Mouse (Mus musculus) limb, embryonic 14.5 days (tissue): ENCODE data around the gene Tfb1m. TPM values are rescaled to one million over a fixed set of nuclear protein-coding genes. Genes with fewer than 3 reads are reported as not detected.

Experiments
- ATAC-seq: fragments of 200-750 bp; cut with Nextera tagmentation; 2 replicates; pipeline ENCODE4 v1.8.0; 2017; ENCODE audit warnings: low read depth, moderate number of reproducible peaks, moderate TSS enrichment; ENCODE audit not compliant: low FRiP score
- DNase-seq: peaks from one replicate; pipeline ENCODE4 v3.0.0-alpha.2; 2015; ENCODE audit warnings: low spot score
- H3K27ac ChIP-seq: fragments of 300-500 bp; sonication (generic); replicated peaks from 2 replicates; pipeline ENCODE4 v1.5.1; 2014; ENCODE audit warnings: low read depth, mild to moderate bottlenecking, low read length, moderate library complexity, mixed read lengths
- H3K27me3 ChIP-seq: fragments of 300-500 bp; sonication (generic); 2 replicates; pipeline ENCODE4 v1.6.1; 2014; ENCODE audit warnings: low read length, mixed read lengths; ENCODE audit not compliant: control insufficient read depth, insufficient read depth
- H3K36me3 ChIP-seq: fragments of 300-500 bp; sonication (generic); 2 replicates; pipeline ENCODE4 v1.6.1; 2014; ENCODE audit warnings: mild to moderate bottlenecking, low read length, moderate library complexity, mixed read lengths; ENCODE audit not compliant: control insufficient read depth, insufficient read depth
- H3K4me1 ChIP-seq: fragments of 300-500 bp; sonication (generic); 2 replicates; pipeline ENCODE4 v1.6.1; 2014; ENCODE audit warnings: antibody characterized with exemption, low read length, mixed read lengths; ENCODE audit not compliant: control insufficient read depth, insufficient read depth
- H3K4me2 ChIP-seq: fragments of 300-500 bp; sonication (generic); replicated peaks from 2 replicates; pipeline ENCODE4 v1.6.1; 2014; ENCODE audit warnings: low read depth, mild to moderate bottlenecking, low read length, moderate library complexity; ENCODE audit not compliant: severe bottlenecking
- H3K4me3 ChIP-seq: fragments of 300-500 bp; sonication (generic); replicated peaks from 2 replicates; pipeline ENCODE4 v1.5.1; 2014; ENCODE audit warnings: low read length
- H3K9ac ChIP-seq: fragments of 300-500 bp; sonication (generic); 2 replicates; pipeline ENCODE4 v1.6.1; 2014; ENCODE audit warnings: mild to moderate bottlenecking, low read depth, low read length, moderate library complexity; ENCODE audit not compliant: severe bottlenecking
- H3K9me3 ChIP-seq: fragments of 300-500 bp; sonication (generic); 2 replicates; pipeline ENCODE4 v1.6.1; 2016; ENCODE audit warnings: low read length; ENCODE audit not compliant: control insufficient read depth
- POLR2A ChIP-seq: fragments of 200-500 bp; IDR thresholded peaks from 2 replicates; pipeline ENCODE4 v1.8.0; 2012; ENCODE audit warnings: inconsistent platforms, mild to moderate bottlenecking, moderate library complexity, borderline replicate concordance; ENCODE audit not compliant: insufficient read depth, insufficient read length; ENCODE audit errors: extremely low read depth
- WGBS: fragments of 180-500 bp; shearing (Covaris S2); extraction: QIAGEN DNeasy Blood & Tissue Kit; methylation state at CpG from one replicate; pipeline ENCODE4 v1.1.7; 2014; 5-methylcytosine and 5-hydroxymethylcytosine counted together
- polyA plus RNA-seq, 2 experiments: library from polyadenylated mRNA; depleted of rRNA in 1 of 2; stranded (reverse) in 1 of 2; unstranded in 1 of 2; fragments of >200 nt; fragmentation: Nextera tagmentation in 1 of 2; extraction: Ambion mirVana in 1 of 2; gene quantifications; 2 replicates each; pipeline versions ENCODE4 v1.2.1 to v1.2.3; 2012 to 2014

Tfb1m gene
- polyA plus RNA-seq, 2 experiments, result 16.3 to 17.2 TPM

GRCm38 (mm10) chr17:3530549-3530948 is 27.0 kb downstream of the Tfb1m start:
- WGBS, result 66% methylated on average over 7 of the region's 7 CpGs
- DNase-seq, result no peak

DNA sequence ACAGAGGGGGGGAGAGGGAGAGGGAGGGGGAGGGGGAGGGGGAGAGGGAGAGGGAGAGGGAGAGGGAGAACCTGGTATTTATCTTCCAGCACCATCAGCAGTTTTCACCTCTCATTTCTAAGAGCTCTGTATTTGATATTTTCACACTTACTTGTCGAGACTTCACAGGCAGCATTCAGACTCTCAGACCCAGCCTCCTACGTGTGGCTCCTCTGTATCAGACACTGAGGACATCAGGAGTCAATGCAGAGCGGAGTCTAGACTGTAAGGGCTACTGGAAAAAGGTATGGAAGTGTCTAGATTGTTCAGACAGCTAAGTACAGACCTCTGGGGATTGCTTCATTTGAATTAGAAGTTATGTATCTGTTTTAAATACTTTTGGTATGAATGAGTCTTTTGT is 28.1 kb downstream of the Tfb1m start:
- no peak overlapping the region for H3K27ac ChIP-seq
- no peaks in the 10 kb centered on the region for H3K27me3 ChIP-seq
- peaks cover 5% of the 10 kb centered on the region; the same call in 1 of the 2 replicates for H3K4me1 ChIP-seq
- TF ChIP-seq POLR2A, result no peak
- H3K4me2 ChIP-seq, result no peak overlapping the region
- WGBS, result 51% methylated on average over 3 of the region's 3 CpGs
- H3K9me3 ChIP-seq, result no peaks in the 10 kb centered on the region
- DNase-seq, result no peak
- no peak overlapping the region for H3K4me3 ChIP-seq
- H3K36me3 ChIP-seq, result peaks cover 12% of the 10 kb centered on the region
- no peak for ATAC-seq
- no peak overlapping the region for H3K9ac ChIP-seq

More at GRCm38 (mm10) chr17:3530549-3530948, 27.0 kb downstream of the Tfb1m start:
- Histone ChIP-seq H3K27ac (no peak overlapping the region), H3K4me3 (no peak overlapping the region), H3K9me3 (no peaks in the 10 kb centered on the region), H3K36me3 (peaks cover 14% of the 10 kb centered on the region), H3K27me3 (no peaks in the 10 kb centered on the region), H3K9ac (no peak overlapping the region), H3K4me2 (no peak overlapping the region), H3K4me1 (peaks cover 5% of the 10 kb centered on the region; the same call in 1 of the 2 replicates)
- ATAC-seq, result no peak
- TF ChIP-seq POLR2A, result no peak

GRCm38 (mm10) chr17:3527841-3528471 is 29.6 kb downstream of the Tfb1m start:
- WGBS, result 72% methylated on average over 6 of the region's 6 CpGs
- Histone ChIP-seq H3K4me1 (peaks cover 5% of the 10 kb centered on the region; the same call in 1 of the 2 replicates), H3K9ac (no peak overlapping the region), H3K9me3 (no peaks in the 10 kb centered on the region), H3K4me2 (no peak overlapping the region), H3K4me3 (no peak overlapping the region), H3K27ac (no peak overlapping the region), H3K36me3 (peaks cover 12% of the 10 kb centered on the region), H3K27me3 (no peaks in the 10 kb centered on the region)
- no peak for DNase-seq
- no peak for ATAC-seq
- TF ChIP-seq POLR2A, result no peak

DNA sequence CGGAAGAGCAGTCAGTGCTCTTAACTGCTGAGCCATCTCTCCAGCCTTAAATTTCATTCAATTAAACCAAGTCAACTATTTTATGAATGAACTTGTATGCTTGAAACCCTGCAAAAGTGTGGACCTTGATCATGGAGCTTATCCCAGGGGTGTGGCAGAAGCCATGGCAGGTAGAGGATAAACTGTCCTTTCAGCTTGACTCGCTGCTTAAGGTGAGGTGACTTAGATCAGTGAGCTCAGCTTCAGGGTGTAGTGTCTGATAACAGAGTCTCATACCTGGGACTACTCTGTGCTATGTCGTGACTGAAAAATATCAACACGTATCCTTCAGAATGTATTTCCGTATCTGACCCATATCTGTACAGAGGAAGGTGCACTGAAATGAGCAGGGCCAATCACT is 37.2 kb downstream of the Tfb1m start:
- no peaks in the 10 kb centered on the region for H3K27me3 ChIP-seq
- no peak overlapping the region for H3K27ac ChIP-seq
- H3K4me1 ChIP-seq, result no peaks in the 10 kb centered on the region
- H3K9me3 ChIP-seq, result no peaks in the 10 kb centered on the region
- TF ChIP-seq POLR2A, result no peak
- peaks cover 54% of the 10 kb centered on the region for H3K36me3 ChIP-seq
- H3K9ac ChIP-seq, result no peak overlapping the region
- DNase-seq (no peak), ATAC-seq (no peak)
- no peak overlapping the region for H3K4me3 ChIP-seq
- WGBS, result 90% methylated on average over 5 of the region's 5 CpGs
- no peak overlapping the region for H3K4me2 ChIP-seq

- no peak for ATAC-seq
- Histone ChIP-seq H3K4me3 (no peak overlapping the region), H3K9ac (no peak overlapping the region), H3K36me3 (peaks cover 82% of the 10 kb centered on the region), H3K9me3 (no peaks in the 10 kb centered on the region), H3K4me2 (no peak overlapping the region), H3K27ac (no peak overlapping the region), H3K27me3 (no peaks in the 10 kb centered on the region), H3K4me1 (no peaks in the 10 kb centered on the region)
- 76% methylated on average over 9 of the region's 9 CpGs for WGBS
- no peak for TF ChIP-seq POLR2A
- DNase-seq, result no peak
These were observed 41.2 kb downstream of the Tfb1m start for GRCm38 (mm10) chr17:3516406-3516805.
